Mouse (Mus musculus): ENCODE results near the gene Dnaaf5. TPM values are rescaled to one million over a fixed set of nuclear protein-coding genes. Genes with fewer than 3 reads are reported as not detected.

Gene Dnaaf5
- polyA plus RNA-seq, 1 experiment from 2014 or later, result 5.3 TPM

DNA sequence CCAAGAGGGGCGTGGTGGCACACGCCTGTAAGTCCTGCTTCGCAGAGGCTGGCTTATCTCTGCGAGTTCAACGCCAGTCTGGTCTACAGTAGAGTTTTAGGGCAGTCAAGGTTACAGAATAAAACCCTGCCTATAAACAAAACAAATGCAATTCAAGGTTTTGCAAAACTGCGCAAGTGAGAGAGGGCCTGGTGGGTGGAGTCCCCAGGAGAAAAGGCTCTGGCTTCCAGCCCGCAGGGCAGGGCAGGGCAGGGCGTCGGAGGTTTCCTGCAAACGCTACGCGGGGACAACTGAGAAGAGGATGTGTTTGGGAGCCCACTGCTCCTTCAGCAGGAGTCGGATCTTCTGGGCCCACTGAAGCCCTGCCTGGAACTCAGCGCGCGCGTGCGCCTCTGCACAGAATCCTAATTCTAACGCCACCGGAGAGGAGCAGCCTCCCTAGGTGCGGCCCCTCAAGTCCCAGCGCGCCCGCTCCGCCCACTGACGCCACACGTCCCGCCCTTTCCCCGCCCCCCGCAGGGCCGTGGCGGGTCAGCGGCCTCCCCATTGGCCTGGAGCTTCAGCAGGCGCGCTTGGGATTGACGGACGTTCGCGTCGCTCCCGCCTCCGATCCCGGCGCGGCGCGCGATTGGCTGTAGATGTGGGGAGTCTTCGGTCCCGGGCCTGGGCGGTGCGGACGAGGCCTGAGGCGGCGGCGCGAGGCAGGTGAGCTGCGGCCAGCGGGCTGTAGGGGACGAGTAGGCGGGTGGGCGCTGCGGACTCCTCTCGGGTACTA, 50.2 kb downstream of the Dnaaf5 start, which contains the start of gene Sun1:
Gene Sun1, plus strand, starts transcription at position 643 of the 775 bp plus-strand sequence.
- no peaks in the 10 kb centered on the region for H3K36me3 ChIP-seq (ENCODE audit: insufficient read depth, low read length)
- peak within 1 kb of the TSS; percentile 88 for H3K27ac ChIP-seq
- DNase-seq (ENCODE audit: low spot score) (peak; percentile 98), ATAC-seq (replicated peaks; ENCODE audit: low FRiP score, low read depth) (peak; percentile 100)
- peak within 1 kb of the TSS; percentile 83 for H3K9ac ChIP-seq (ENCODE audit: low read depth, low read length)
- no peaks in the 10 kb centered on the region for H3K27me3 ChIP-seq (ENCODE audit: insufficient read depth, low read length)
- H3K4me3 ChIP-seq (replicated peaks; ENCODE audit: low read depth, low read length), result peak within 1 kb of the TSS; percentile 87
- H3K9me3 ChIP-seq (replicated peaks; ENCODE audit: low read length), result no peaks in the 10 kb centered on the region
- H3K4me2 ChIP-seq (ENCODE audit: low read length), result peak within 1 kb of the TSS; percentile 98
- peaks cover 13% of the 10 kb centered on the region; the same call in 1 of the 2 replicates for H3K4me1 ChIP-seq (replicated peaks; ENCODE audit: insufficient read depth, low read length)
- 1% methylated on average over 62 of the region's 64 CpGs for WGBS
- no peak for TF ChIP-seq CTCF (IDR thresholded peaks at IDR 0.05; ENCODE audit: low read depth)

DNA sequence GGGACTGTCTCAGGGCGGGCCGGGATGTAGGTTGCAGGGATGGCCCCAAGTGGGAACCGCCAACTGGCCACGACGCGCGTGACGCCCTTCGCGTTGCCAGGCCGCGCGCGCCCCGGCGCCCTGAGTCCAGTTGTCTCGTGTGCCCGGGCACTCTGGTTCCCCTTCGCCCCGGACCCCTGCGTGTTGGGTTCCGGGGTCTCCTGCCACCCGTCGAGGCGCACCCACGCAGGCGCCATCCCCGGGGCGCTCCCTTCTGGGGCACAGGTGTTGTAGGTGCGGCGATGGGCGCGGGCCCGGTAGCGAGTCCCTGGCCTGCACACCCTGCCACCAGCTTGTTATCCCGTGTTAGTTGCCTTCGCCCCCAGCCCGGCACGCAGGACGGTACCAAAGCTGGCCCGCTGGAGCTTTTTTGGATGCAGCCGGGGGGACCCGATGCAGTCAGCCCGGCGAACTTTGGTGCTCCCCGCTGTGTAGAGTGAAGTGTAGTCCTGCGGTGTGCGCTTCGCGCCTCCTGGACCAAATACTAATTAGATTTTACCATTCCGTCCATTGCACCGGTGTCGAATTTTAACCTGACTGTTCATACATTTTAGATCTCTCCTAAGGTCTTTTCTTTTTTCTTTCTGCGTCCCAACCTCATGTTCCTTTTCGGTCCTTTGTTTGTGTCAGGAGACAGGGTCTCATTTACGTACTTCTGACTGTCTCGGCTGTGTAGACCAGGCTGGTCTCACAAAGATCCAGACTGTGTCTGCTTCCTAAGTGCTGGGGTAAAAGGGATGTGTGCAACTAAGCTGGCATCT, 50.9 kb downstream of the Dnaaf5 start:
- H3K27me3 ChIP-seq (ENCODE audit: insufficient read depth, low read length), result no peaks in the 10 kb centered on the region
- no peaks in the 10 kb centered on the region for H3K36me3 ChIP-seq (ENCODE audit: insufficient read depth, low read length)
- H3K9me3 ChIP-seq (replicated peaks; ENCODE audit: low read length), result no peaks in the 10 kb centered on the region
- H3K4me3 ChIP-seq (replicated peaks; ENCODE audit: low read depth, low read length), result peak overlapping the region; percentile 87
- TF ChIP-seq CTCF (IDR thresholded peaks at IDR 0.05; ENCODE audit: low read depth), result no peak
- peaks cover 13% of the 10 kb centered on the region; the same call in 1 of the 2 replicates for H3K4me1 ChIP-seq (replicated peaks; ENCODE audit: insufficient read depth, low read length)
- H3K4me2 ChIP-seq (ENCODE audit: low read length), result peak overlapping the region; percentile 98
- ATAC-seq (replicated peaks; ENCODE audit: low FRiP score, low read depth) (no peak; the same call in none of the 2 replicates), DNase-seq (ENCODE audit: low spot score) (no peak)
- peak overlapping the region; percentile 83 for H3K9ac ChIP-seq (ENCODE audit: low read depth, low read length)
- H3K27ac ChIP-seq, result peak overlapping the region; percentile 66
- WGBS, result under 1% methylated on average over 51 of the region's 57 CpGs

GRCm38 (mm10) chr5:139202127-139202526, 52.1 kb downstream of the Dnaaf5 start:
- Histone ChIP-seq H3K9ac (ENCODE audit: low read depth, low read length) (0 out of 2 replicates have a peak overlapping the region, but pooled peaks have one; percentile 27), H3K36me3 (ENCODE audit: insufficient read depth, low read length) (no peaks in the 10 kb centered on the region), H3K27ac (no peak overlapping the region), H3K9me3 (replicated peaks; ENCODE audit: low read length) (no peaks in the 10 kb centered on the region), H3K4me2 (ENCODE audit: low read length) (peak overlapping the region; percentile 98), H3K4me3 (replicated peaks; ENCODE audit: low read depth, low read length) (0 out of 2 replicates have a peak overlapping the region, but pooled peaks have one; percentile 87), H3K4me1 (replicated peaks; ENCODE audit: insufficient read depth, low read length) (peaks cover 13% of the 10 kb centered on the region; the same call in 1 of the 2 replicates), H3K27me3 (ENCODE audit: insufficient read depth, low read length) (no peaks in the 10 kb centered on the region)
- no peak for TF ChIP-seq CTCF (IDR thresholded peaks at IDR 0.05; ENCODE audit: low read depth)
- 50% methylated on average over 11 of the region's 11 CpGs for WGBS
- ATAC-seq (replicated peaks; ENCODE audit: low FRiP score, low read depth) (no peak), DNase-seq (ENCODE audit: low spot score) (no peak)

GRCm38 (mm10) chr5:139203312-139203711, 53.3 kb downstream of the Dnaaf5 start:
- WGBS, result 84% methylated on average over 5 of the region's 5 CpGs
- Histone ChIP-seq H3K27ac (no peak overlapping the region), H3K4me1 (replicated peaks; ENCODE audit: insufficient read depth, low read length) (peaks cover 13% of the 10 kb centered on the region; the same call in 1 of the 2 replicates), H3K9me3 (replicated peaks; ENCODE audit: low read length) (no peaks in the 10 kb centered on the region), H3K4me2 (ENCODE audit: low read length) (no peak overlapping the region), H3K4me3 (replicated peaks; ENCODE audit: low read depth, low read length) (no peak overlapping the region), H3K9ac (ENCODE audit: low read depth, low read length) (no peak overlapping the region), H3K27me3 (ENCODE audit: insufficient read depth, low read length) (no peaks in the 10 kb centered on the region), H3K36me3 (ENCODE audit: insufficient read depth, low read length) (no peaks in the 10 kb centered on the region)
- no peak for DNase-seq (ENCODE audit: low spot score)
- no peak for ATAC-seq (replicated peaks; ENCODE audit: low FRiP score, low read depth)
- TF ChIP-seq CTCF (IDR thresholded peaks at IDR 0.05; ENCODE audit: low read depth), result no peak

- H3K4me2 ChIP-seq (ENCODE audit: low read length), result no peak overlapping the region
- no peaks in the 10 kb centered on the region for H3K9me3 ChIP-seq (replicated peaks; ENCODE audit: low read length)
- DNase-seq (ENCODE audit: low spot score) (no peak), ATAC-seq (replicated peaks; ENCODE audit: low FRiP score, low read depth) (no peak)
- no peak overlapping the region for H3K9ac ChIP-seq (ENCODE audit: low read depth, low read length)
- WGBS, result 58% methylated on average over 4 of the region's 4 CpGs
- no peak overlapping the region for H3K27ac ChIP-seq
- H3K27me3 ChIP-seq (ENCODE audit: insufficient read depth, low read length), result no peaks in the 10 kb centered on the region
- no peak overlapping the region for H3K4me3 ChIP-seq (replicated peaks; ENCODE audit: low read depth, low read length)
- peaks cover 13% of the 10 kb centered on the region; the same call in 1 of the 2 replicates for H3K4me1 ChIP-seq (replicated peaks; ENCODE audit: insufficient read depth, low read length)
- H3K36me3 ChIP-seq (ENCODE audit: insufficient read depth, low read length), result 0 out of 2 replicates have a peak, but pooled peaks cover 4% of the 10 kb centered on the region
- no peak for TF ChIP-seq CTCF (IDR thresholded peaks at IDR 0.05; ENCODE audit: low read depth)
These were observed 56.1 kb downstream of the Dnaaf5 start for GRCm38 (mm10) chr5:139206081-139206480.

- no peak for TF ChIP-seq CTCF (IDR thresholded peaks at IDR 0.05; ENCODE audit: low read depth)
- Histone ChIP-seq H3K36me3 (ENCODE audit: insufficient read depth, low read length) (0 out of 2 replicates have a peak, but pooled peaks cover 4% of the 10 kb centered on the region), H3K9ac (ENCODE audit: low read depth, low read length) (no peak overlapping the region), H3K9me3 (replicated peaks; ENCODE audit: low read length) (no peaks in the 10 kb centered on the region), H3K4me1 (replicated peaks; ENCODE audit: insufficient read depth, low read length) (peaks cover 9% of the 10 kb centered on the region; the same call in 1 of the 2 replicates), H3K4me2 (ENCODE audit: low read length) (no peak overlapping the region), H3K27ac (no peak overlapping the region), H3K4me3 (replicated peaks; ENCODE audit: low read depth, low read length) (no peak overlapping the region), H3K27me3 (ENCODE audit: insufficient read depth, low read length) (no peaks in the 10 kb centered on the region)
- no peak for DNase-seq (ENCODE audit: low spot score)
- ATAC-seq (replicated peaks; ENCODE audit: low FRiP score, low read depth), result no peak
- whole genome bisulfite sequencing, result 65% methylated on average over 7 of the region's 7 CpGs
These were observed 56.5 kb downstream of the Dnaaf5 start for GRCm38 (mm10) chr5:139206525-139206924.

Measured in kidney, postnatal 0 days (tissue).